Comparison of ENCODE assay signal across 2 mouse cellular contexts in genomic region chr12:80789276-80789675, GRCm38 (mm10). TPM values are rescaled to one million over a fixed set of nuclear protein-coding genes. Genes with fewer than 3 reads are reported as not detected.
"Had no signal": no experiment of that assay in that cellular context is flagged by ENCODE, and none has a peak within 500 bp of the region (broad histone marks: within the 10 kb centered on the region; RNA-seq: fewer than 3 reads in every experiment).

No protein-coding gene starts in this region.

RNA-seq across cellular contexts. Expression of gene Ccdc177, which starts 28.8 kb away (rescaled TPM):
- total RNA-seq: liver, adult 2 months had no signal
- polyA plus RNA-seq: liver, adult 2 months; spleen, adult 2 months had no signal
